Mouse (Mus musculus) small intestine, adult 2 months (tissue): ENCODE results near the gene Mettl3. TPM values are rescaled to one million over a fixed set of nuclear protein-coding genes. Genes with fewer than 3 reads are reported as not detected.
"Not testable (repeated sequence)": the region's sequence is repeated elsewhere in the genome, so short reads cannot be mapped to it uniquely, and the experiment has no call there.

ENCODE experiments used
- H3K27ac ChIP-seq: fragments of 200-500 bp; 2 replicates; pipeline ENCODE4 v1.5.1; 2012; ENCODE audit warnings: low read depth, low read length, control low read depth, inconsistent platforms; ENCODE audit not compliant: insufficient read depth
- H3K27me3 ChIP-seq: fragments of 200-500 bp; 2 replicates; pipeline ENCODE4 v1.6.1; 2012; ENCODE audit warnings: mild to moderate bottlenecking, moderate library complexity, low read length, inconsistent platforms; ENCODE audit not compliant: control insufficient read depth, insufficient read depth
- H3K36me3 ChIP-seq: fragments of 200-500 bp; 2 replicates; pipeline ENCODE4 v1.6.1; 2012; ENCODE audit warnings: mild to moderate bottlenecking, low read length, control low read depth, inconsistent platforms; ENCODE audit not compliant: control insufficient read depth, insufficient read depth
- H3K4me1 ChIP-seq: fragments of 200-500 bp; 2 replicates; pipeline ENCODE4 v1.6.1; 2012; ENCODE audit warnings: low read length, inconsistent platforms, mixed read lengths; ENCODE audit not compliant: control insufficient read depth, insufficient read depth, insufficient read length
- H3K4me3 ChIP-seq: fragments of 200-500 bp; 2 replicates; pipeline ENCODE4 v1.5.1; 2012; ENCODE audit warnings: low read depth, mild to moderate bottlenecking, control low read depth, inconsistent platforms, low read length, moderate library complexity
- CTCF ChIP-seq: fragments of 200-500 bp; IDR thresholded peaks from 2 replicates; pipeline ENCODE4 v1.5.1; 2012; ENCODE audit warnings: low read depth, mild to moderate bottlenecking, control low read depth, inconsistent platforms, low read length, moderate library complexity, mixed read lengths; ENCODE audit not compliant: insufficient replicate concordance, insufficient read length; ENCODE audit errors: extremely low read depth
- POLR2A ChIP-seq: fragments of 200-500 bp; IDR thresholded peaks from 2 replicates; pipeline ENCODE4 v1.6.1; 2012; ENCODE audit warnings: low read depth, mild to moderate bottlenecking, control low read depth, inconsistent platforms, low read length, moderate library complexity
- WGBS: fragments of 180-500 bp; shearing (Covaris S2); methylation state at CpG from one replicate; pipeline ENCODE4 v1.1.7; 2018; 5-methylcytosine and 5-hydroxymethylcytosine counted together
- polyA plus RNA-seq: library from polyadenylated mRNA; depleted of rRNA; stranded (reverse); fragments of >200 nt; gene quantifications from 2 replicates; pipeline ENCODE4 v1.2.3, GENCODE M21; 2012

Mettl3 gene
- polyA plus RNA-seq, 1 experiment: 8.2 TPM

- H3K4me3 ChIP-seq: no peak overlapping the region
- no peak overlapping the region for H3K27ac ChIP-seq
Measured at GRCm38 (mm10) chr14:52313931-52314807, 9.2 kb upstream of the Mettl3 start.

DNA sequence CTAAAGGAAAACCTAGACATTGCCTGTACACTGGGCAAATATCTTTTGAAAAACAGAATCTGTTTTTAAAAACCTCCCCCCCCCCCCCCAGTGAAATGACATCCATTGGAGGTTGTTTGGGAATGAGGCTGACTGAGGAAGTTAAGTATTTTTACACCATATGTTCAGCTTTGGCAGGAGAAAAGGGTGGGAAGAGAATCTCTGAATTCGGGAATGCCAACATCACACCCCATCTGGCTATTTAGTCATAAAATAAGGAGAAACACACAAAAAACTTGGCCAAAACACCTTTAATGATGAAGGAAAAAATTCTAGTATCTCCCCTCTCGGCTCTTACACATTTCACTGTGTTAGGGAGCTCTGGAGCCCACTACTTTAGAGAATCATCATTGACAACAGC, 6.0 kb upstream of the Mettl3 start:
- TF ChIP-seq POLR2A (no peak), CTCF (no peak)
- WGBS: 86% methylated on average over 2 of the region's 2 CpGs
- Histone ChIP-seq H3K36me3 (no peaks in the 10 kb centered on the region), H3K27me3 (peaks cover 11% of the 10 kb centered on the region; the same call in 1 of the 2 replicates), H3K27ac (no peak overlapping the region), H3K4me3 (no peak overlapping the region), H3K4me1 (0 out of 2 replicates have a peak, but pooled peaks cover 3% of the 10 kb centered on the region)

More at GRCm38 (mm10) chr14:52313931-52314807, 9.2 kb upstream of the Mettl3 start:
- H3K4me1 ChIP-seq: peaks cover 5% of the 10 kb centered on the region; the same call in 1 of the 2 replicates
- TF ChIP-seq CTCF (no peak), POLR2A (no peak)
- peaks cover 13% of the 10 kb centered on the region for H3K27me3 ChIP-seq
- H3K36me3 ChIP-seq: no peaks in the 10 kb centered on the region
- 87% methylated on average over 26 of the region's 26 CpGs for WGBS

- TF ChIP-seq CTCF: peak; percentile 8; the same call in 1 of the 2 replicates
- 87% methylated on average over 6 of the region's 6 CpGs for WGBS
- H3K27me3 ChIP-seq, H3K4me3 ChIP-seq, H3K27ac ChIP-seq, H3K36me3 ChIP-seq, H3K4me1 ChIP-seq: not testable (repeated sequence)
Measured at GRCm38 (mm10) chr14:52310343-52310742, 5.4 kb upstream of the Mettl3 start.

DNA sequence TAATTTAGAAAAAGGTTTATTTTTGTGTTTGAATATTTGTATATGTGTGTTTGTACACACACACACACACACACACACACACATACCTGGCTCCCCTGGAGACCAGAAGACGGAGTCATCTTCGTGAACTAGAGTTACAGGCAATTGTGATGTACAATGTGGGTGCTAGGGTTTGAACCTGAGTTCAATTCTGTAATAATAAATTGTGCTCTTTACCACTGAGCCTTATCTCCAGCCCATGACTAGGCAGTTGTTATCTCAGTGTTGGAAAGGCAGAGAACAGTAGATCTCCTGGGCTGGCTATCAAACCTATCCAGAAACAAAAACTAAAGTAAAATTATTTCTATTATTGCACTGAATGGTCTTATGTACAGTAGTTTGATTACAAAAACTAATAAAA, 1.2 kb upstream of the Mettl3 start:
- TF ChIP-seq CTCF (no peak), POLR2A (no peak)
- WGBS: 83% methylated on average over 2 of the region's 2 CpGs

GRCm38 (mm10) chr14:52303517-52303916, 1.4 kb downstream of the Mettl3 start:
- WGBS: 81% methylated on average over 3 of the region's 3 CpGs
- H3K36me3 ChIP-seq: peaks cover 11% of the 10 kb centered on the region
- H3K4me3 ChIP-seq, H3K4me1 ChIP-seq, H3K27ac ChIP-seq, H3K27me3 ChIP-seq: not testable (repeated sequence)

More for the DNA sequence above, 1.2 kb upstream of the Mettl3 start:
- no peaks in the 10 kb centered on the region for H3K36me3 ChIP-seq
- H3K4me3 ChIP-seq: no peak overlapping the region
- no peaks in the 10 kb centered on the region for H3K27me3 ChIP-seq
- H3K4me1 ChIP-seq: no peaks in the 10 kb centered on the region
- H3K27ac ChIP-seq: no peak overlapping the region

DNA sequence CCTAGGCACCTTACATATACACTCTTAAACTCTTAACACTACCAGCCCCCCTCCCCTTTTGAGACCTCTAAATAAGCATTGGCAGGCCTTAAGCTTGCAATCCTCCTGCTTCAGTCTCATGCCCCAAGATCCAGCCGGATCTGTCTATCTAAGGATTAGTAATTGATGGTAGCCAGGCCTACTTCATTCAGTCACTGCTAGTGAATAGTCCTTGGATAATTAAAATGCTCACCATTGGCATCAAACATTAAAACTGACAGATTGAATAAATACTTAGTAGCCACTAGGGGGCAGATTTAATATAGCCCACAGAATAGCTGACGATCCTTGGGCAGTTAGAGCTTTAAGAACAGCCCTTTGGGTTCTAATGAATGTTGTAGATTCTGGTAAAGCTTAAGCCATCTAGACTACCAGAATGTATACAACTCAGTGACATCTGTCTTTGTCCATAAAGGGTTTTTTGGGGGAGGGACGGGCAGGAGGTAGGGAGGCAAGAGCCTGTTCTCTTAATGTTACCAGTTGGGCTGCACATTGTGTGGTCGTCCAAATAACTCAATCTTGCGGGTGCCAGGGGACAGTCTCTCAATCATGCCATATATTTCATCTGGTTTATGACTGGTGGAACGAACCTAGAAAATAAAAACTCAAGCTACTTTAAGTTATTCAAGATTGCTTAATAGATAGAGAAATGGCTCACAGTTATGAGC, 9.2 kb downstream of the Mettl3 start:
- Histone ChIP-seq H3K4me3 (no peak overlapping the region), H3K36me3 (peaks cover 67% of the 10 kb centered on the region), H3K27me3 (no peaks in the 10 kb centered on the region), H3K4me1 (no peaks in the 10 kb centered on the region), H3K27ac (no peak overlapping the region)
- WGBS: 67% methylated on average over 6 of the region's 6 CpGs
- TF ChIP-seq POLR2A (no peak), CTCF (no peak)

- H3K4me3 ChIP-seq: no peak overlapping the region
- 0 out of 2 replicates have a peak, but pooled peaks cover 3% of the 10 kb centered on the region for H3K4me1 ChIP-seq
- H3K36me3 ChIP-seq: peaks cover 31% of the 10 kb centered on the region
- TF ChIP-seq CTCF (no peak), POLR2A (no peak)
- WGBS: 85% methylated on average over 3 of the region's 3 CpGs
- no peaks in the 10 kb centered on the region for H3K27me3 ChIP-seq
- no peak overlapping the region for H3K27ac ChIP-seq
Measured at GRCm38 (mm10) chr14:52284191-52284590, 20.7 kb downstream of the Mettl3 start.
